Mouse (Mus musculus): ENCODE data around the gene Pank4.

DNA sequence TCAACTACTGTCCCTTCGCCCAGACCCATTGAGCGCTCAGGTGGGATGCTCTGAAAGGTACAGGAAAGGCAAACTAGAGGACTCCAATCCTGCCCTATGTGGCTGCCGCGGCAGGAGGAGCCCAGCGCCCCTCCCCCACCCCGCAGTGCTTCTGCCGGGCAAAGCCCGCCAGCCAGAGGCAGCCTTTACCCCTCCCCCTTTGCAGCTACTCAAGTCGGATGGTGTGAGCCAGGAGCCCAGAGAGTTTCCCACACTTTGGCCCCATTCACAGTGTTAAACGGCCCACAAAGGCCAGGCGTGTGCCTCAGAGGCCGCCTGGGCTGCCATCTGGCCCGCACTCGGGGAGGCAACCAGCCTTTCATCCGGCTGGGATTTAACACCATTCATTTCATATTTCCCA, 5.8 kb upstream of the Pank4 start:
- TF ChIP-seq E2F4 (IDR thresholded peaks at IDR 0.05; ENCODE audit: insufficient read depth) (no peak), POLR2A (IDR thresholded peaks at IDR 0.05; ENCODE audit: insufficient read length, low read depth) (no peak), POLR2AphosphoS2 (IDR thresholded peaks at IDR 0.05; ENCODE audit: insufficient read length, low read depth) (no peak), MAX (IDR thresholded peaks at IDR 0.05; ENCODE audit: low read depth) (no peak), MYOD1 (IDR thresholded peaks at IDR 0.05; ENCODE audit: control insufficient read depth in 1 of 3, insufficient read length in 2 of 3, low read depth in 2 of 3) (no peak), MYOG (IDR thresholded peaks at IDR 0.05; ENCODE audit: control insufficient read depth in 1 of 3, insufficient read depth in 1 of 3, insufficient read length in 2 of 3, low read depth in 2 of 3) (no peak), TCF12 (IDR thresholded peaks at IDR 0.05; ENCODE audit: insufficient read depth, poor library complexity, severe bottlenecking) (no peak)
